Comparison of ENCODE assay signal across 13 mouse cellular contexts in the genomic region with DNA sequence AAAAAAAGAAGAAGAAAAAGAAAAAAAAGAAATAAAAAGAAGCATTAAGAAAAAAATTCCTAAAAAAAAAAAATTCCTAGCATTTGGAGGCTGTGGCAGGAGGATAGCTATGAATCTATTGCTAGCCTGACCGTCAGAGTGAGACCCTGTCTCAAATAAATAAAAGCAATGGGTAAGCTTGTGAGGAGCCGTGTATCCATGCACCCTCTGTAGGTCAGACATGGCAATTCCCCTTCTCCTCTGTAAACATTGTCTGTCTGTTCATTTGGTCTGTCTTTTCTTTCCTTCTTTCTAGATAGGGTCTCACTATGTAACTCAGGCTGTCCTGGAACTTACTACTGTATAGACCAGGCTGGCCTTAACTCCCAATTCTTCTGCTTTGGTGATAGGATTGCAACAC. TPM values are rescaled to one million over a fixed set of nuclear protein-coding genes. Genes with fewer than 3 reads are reported as not detected.
DNase-seq lines count a peak whose midpoint lies in the region; ATAC-seq and TF ChIP-seq lines count a peak whose summit lies in the region.
"Had no signal": no experiment of that assay in that cellular context is flagged by ENCODE, and none has a peak within 500 bp of the region (broad histone marks: within the 10 kb centered on the region; RNA-seq: fewer than 3 reads in every experiment).

No protein-coding gene starts in this region.

- no peaks in the 10 kb centered on the region for H3K36me3 ChIP-seq in heart, embryonic 12.5 days
- peaks cover 4% of the 10 kb centered on the region for H3K36me3 ChIP-seq in megakaryocyte, embryonic 14.5 days (replicated peaks; ENCODE audit: low read length)
- no peaks in the 10 kb centered on the region for H3K36me3 ChIP-seq in small intestine, adult 2 months (ENCODE audit: control insufficient read depth, insufficient read depth, low read length)
- H3K36me3 ChIP-seq: forebrain, embryonic 15.5 days had no signal

- H3K9ac ChIP-seq in heart, embryonic 12.5 days: no peak overlapping the region
- H3K9ac ChIP-seq: forebrain, embryonic 15.5 days had no signal

- no peak overlapping the region for H3K4me3 ChIP-seq in heart, embryonic 12.5 days
- peak overlapping the region; percentile 84 for H3K4me3 ChIP-seq in megakaryocyte, embryonic 14.5 days (replicated peaks)
- H3K4me3 ChIP-seq in small intestine, adult 2 months (ENCODE audit: low read depth, low read length): no peak overlapping the region
- H3K4me3 ChIP-seq: forebrain, embryonic 15.5 days had no signal

- no peak for ATAC-seq in heart, embryonic 12.5 days (ENCODE audit: insufficient number of reproducible peaks, low FRiP score)
- ATAC-seq in megakaryocyte, adult 5-6 weeks (ENCODE audit: poor library complexity, severe bottlenecking): no peak
- ATAC-seq: forebrain, embryonic 15.5 days; Patski had no signal

- TF ChIP-seq POLR2A in small intestine, adult 2 months (IDR thresholded peaks at IDR 0.05; ENCODE audit: low read depth, low read length): no peak

- no peak for TF ChIP-seq CTCF in small intestine, adult 2 months (IDR thresholded peaks at IDR 0.05; ENCODE audit: extremely low read depth, insufficient read length, insufficient replicate concordance, low read depth, low read length)

- H3K4me1 ChIP-seq in heart, embryonic 12.5 days (replicated peaks): peaks cover 5% of the 10 kb centered on the region
- H3K4me1 ChIP-seq in megakaryocyte, embryonic 14.5 days: peaks cover 97% of the 10 kb centered on the region
- H3K4me1 ChIP-seq in small intestine, adult 2 months (ENCODE audit: control insufficient read depth, insufficient read depth, insufficient read length, low read length): peaks cover 40% of the 10 kb centered on the region
- H3K4me1 ChIP-seq: forebrain, embryonic 15.5 days had no signal

- no peak overlapping the region for H3K4me2 ChIP-seq in heart, embryonic 12.5 days
- H3K4me2 ChIP-seq: forebrain, embryonic 15.5 days had no signal

- no peaks in the 10 kb centered on the region for H3K27me3 ChIP-seq in heart, embryonic 12.5 days (replicated peaks)
- H3K27me3 ChIP-seq in megakaryocyte, embryonic 14.5 days (replicated peaks): no peaks in the 10 kb centered on the region
- no peaks in the 10 kb centered on the region for H3K27me3 ChIP-seq in small intestine, adult 2 months (ENCODE audit: control insufficient read depth, insufficient read depth, low read length)
- H3K27me3 ChIP-seq: forebrain, embryonic 15.5 days; Patski had no signal

- WGBS in heart, embryonic 12.5 days: 30% methylated on average over 2 of the region's 2 CpGs
- WGBS in small intestine, adult 2 months: 59% methylated on average over 2 of the region's 2 CpGs

- intact Hi-C loops in heart, postnatal 10 days (cut with DNase I): loop anchor here (2.0 kb wide), 1 partner anchor 94 kb away; no protein-coding TSS in a partner anchor

- DNase-seq in heart, postnatal 10 days: no peak
- DNase-seq in embryo, embryonic 10.5 days (ENCODE audit: low spot score): peak; percentile 15
- DNase-seq in left cerebral cortex, adult 9 months (ENCODE audit: low spot score in 2 of 2): no peak
- DNase-seq: heart, postnatal 4 days; layer of hippocampus, adult 9-11 months; right cerebral cortex, postnatal 14 days; thymus, adult 2 months had no signal

- H3K27ac ChIP-seq in heart, embryonic 12.5 days (ENCODE audit: poor library complexity, severe bottlenecking): peak overlapping the region; percentile 51; the same call in 1 of the 2 replicates
- H3K27ac ChIP-seq in small intestine, adult 2 months (ENCODE audit: insufficient read depth, low read depth, low read length): peak overlapping the region; percentile 27; the same call in 1 of the 2 replicates
- H3K27ac ChIP-seq: forebrain, embryonic 15.5 days had no signal

- H3K9me3 ChIP-seq in heart, embryonic 12.5 days (replicated peaks): no peaks in the 10 kb centered on the region
- H3K9me3 ChIP-seq in megakaryocyte, embryonic 14.5 days: no peaks in the 10 kb centered on the region
- H3K9me3 ChIP-seq: forebrain, embryonic 15.5 days had no signal

RNA-seq across cellular contexts. Expression of a gene that starts 10.5 kb away (rescaled TPM):
- polyA plus RNA-seq in heart, embryonic 12.5 days (2016; fragmentation: Nextera tagmentation; extraction: Ambion mirVana): 0.10 and 0.12 TPM in 2 replicates
- under 1 TPM in 1 of 2 experiments, not detected in 1; 0.22 TPM for total RNA-seq in heart, postnatal 10 days (2021)
- polyA plus RNA-seq in megakaryocyte, embryonic 14.5 days (2012; ENCODE audit: insufficient read depth, low replicate concordance): 0.64 TPM in 1 of 2 replicates, not detected in the other
- total RNA-seq in megakaryocyte, adult 5-6 weeks (2015): 13.5 and 16.8 TPM in 2 replicates
- total RNA-seq in megakaryocyte, adult 5-6 weeks (2017): 12.1 and 19.1 TPM in 2 replicates
- polyA plus RNA-seq in small intestine, adult 2 months (2012; rRNA removed): 0.20 and 0.23 TPM in 2 replicates
- polyA plus RNA-seq: Patski had no signal

RNA-seq across cellular contexts. Expression of a gene that starts 30.5 kb away (rescaled TPM):
- polyA plus RNA-seq in heart, embryonic 12.5 days (2016; fragmentation: Nextera tagmentation; extraction: Ambion mirVana): 14.1 and 14.4 TPM in 2 replicates
- 1 to 10 TPM; 5.7 to 7.3 TPM for total RNA-seq in heart, postnatal 10 days (2021)
- 45.0 and 47.5 TPM in 2 replicates for polyA plus RNA-seq in megakaryocyte, embryonic 14.5 days (2012; ENCODE audit: insufficient read depth, low replicate concordance)
- 70.4 and 76.0 TPM in 2 replicates for total RNA-seq in megakaryocyte, adult 5-6 weeks (2015)
- total RNA-seq in megakaryocyte, adult 5-6 weeks (2017): 87.1 and 120 TPM in 2 replicates
- 87.2 and 413 TPM in 2 replicates for polyA plus RNA-seq in small intestine, adult 2 months (2012; rRNA removed)

RNA-seq across cellular contexts. Expression of a gene that starts 45.9 kb away (rescaled TPM):
- 91.4 and 95.4 TPM in 2 replicates for polyA plus RNA-seq in heart, embryonic 12.5 days (2016; fragmentation: Nextera tagmentation; extraction: Ambion mirVana)
- total RNA-seq in heart, postnatal 10 days (2021): 10 to 100 TPM; 45.9 to 47.1 TPM
- 56.3 and 375 TPM in 2 replicates for polyA plus RNA-seq in megakaryocyte, embryonic 14.5 days (2012; ENCODE audit: insufficient read depth, low replicate concordance)
- total RNA-seq in megakaryocyte, adult 5-6 weeks (2015): 81.4 and 81.9 TPM in 2 replicates
- total RNA-seq in megakaryocyte, adult 5-6 weeks (2017): 100 and 101 TPM in 2 replicates
- polyA plus RNA-seq in small intestine, adult 2 months (2012; rRNA removed): 2.1 and 3.9 TPM in 2 replicates

Comparison
In these comparisons a context has a peak if more than half of its experiments do, and no peak if none do; other contexts are left out.
1. RNA of a gene that starts 45.9 kb away (polyA plus RNA-seq): 56.3 to 375 TPM in megakaryocyte, embryonic 14.5 days and 91.4 to 95.4 TPM in heart, embryonic 12.5 days; 2.1 to 3.9 TPM in small intestine, adult 2 months; every median in the first group is over 10 times any median in the second.